Mouse (Mus musculus): Measurements from ENCODE around the gene Htatip2. TPM values are rescaled to one million over a fixed set of nuclear protein-coding genes. Genes with fewer than 3 reads are reported as not detected.
A peak's percentile ranks its signal among the peaks of the same experiment; 100 is the strongest.

Gene Htatip2
- total RNA-seq, 2 experiments from 2014 or later: 15.4 to 40.4 TPM

DNA sequence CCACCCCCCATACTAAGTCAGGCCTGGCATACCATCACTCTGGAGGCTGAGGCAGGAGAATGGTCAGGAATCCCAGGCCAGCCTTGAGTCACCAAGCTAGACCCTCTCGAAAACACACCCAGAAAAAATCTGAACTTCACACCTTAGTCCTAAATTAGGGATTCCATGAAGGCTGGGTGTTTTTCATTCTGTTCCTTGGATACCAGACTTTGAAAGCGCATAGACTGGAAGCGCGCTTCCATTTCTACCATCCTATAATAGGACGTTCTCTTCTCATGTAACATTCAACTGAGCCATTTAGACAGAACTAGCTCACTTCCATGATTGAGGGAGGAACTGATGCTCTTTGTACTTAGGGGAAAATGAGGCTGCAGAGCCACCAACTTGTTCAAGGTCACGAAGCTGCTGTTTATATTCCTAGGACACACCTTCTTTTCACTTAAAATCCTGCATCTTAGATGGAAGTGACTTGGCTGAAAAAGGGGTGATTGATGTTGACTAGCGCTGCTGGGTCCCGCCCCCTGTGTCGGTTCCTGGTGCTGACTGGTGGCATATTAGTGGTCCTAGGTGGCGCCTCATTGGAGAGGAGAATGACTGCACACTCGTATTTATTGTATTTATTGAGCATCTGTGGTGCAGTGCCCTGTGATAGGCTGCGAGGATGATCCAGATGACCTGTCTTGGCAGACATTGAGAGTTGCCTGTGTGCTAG is 20.1 kb downstream of the Htatip2 start:
- ATAC-seq (replicated peaks; ENCODE audit: low FRiP score, low TSS enrichment, poor library complexity, severe bottlenecking): peak; percentile 63

DNA sequence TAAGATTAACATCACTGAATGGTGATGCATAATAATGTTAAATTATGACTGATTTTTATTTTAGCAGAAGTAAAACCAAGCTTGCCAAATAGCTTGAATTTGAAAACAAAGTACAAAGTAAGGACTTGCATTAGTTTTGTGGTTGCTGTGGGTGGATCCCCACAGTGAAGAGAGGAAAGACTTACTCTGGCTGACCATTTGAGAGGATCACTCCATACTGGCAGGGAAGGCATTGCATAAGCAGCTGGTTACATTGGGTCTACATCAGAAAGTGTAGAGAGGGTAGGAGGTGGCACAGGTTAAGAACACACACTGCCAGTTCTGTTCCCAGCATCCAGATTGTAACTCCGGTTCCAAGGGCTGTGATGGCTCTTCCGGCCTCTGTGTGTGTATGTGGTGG is 24.1 kb downstream of the Htatip2 start:
- ATAC-seq (replicated peaks; ENCODE audit: low FRiP score, low TSS enrichment, poor library complexity, severe bottlenecking): no peak

DNA sequence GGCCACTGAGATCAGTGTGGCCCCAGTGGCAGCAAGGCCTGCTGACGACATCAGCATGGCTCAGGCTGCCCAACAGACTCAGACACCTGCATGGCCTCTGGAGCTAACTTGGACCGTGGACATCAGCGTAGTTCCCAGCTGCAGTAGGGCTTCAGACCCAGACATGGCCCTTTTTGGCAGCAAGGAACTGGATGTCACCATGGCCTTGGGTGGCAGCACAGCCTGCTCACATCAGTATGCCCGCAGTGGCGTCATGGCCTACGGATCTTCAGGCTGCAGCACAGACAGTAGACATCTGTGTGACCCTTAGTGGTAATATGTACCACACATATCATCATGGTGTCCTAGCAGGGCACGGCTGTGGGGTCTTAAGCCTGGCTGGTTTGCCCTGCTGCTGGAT is 26.2 kb downstream of the Htatip2 start:
- no peak for ATAC-seq (replicated peaks; ENCODE audit: low FRiP score, low TSS enrichment, poor library complexity, severe bottlenecking)

DNA sequence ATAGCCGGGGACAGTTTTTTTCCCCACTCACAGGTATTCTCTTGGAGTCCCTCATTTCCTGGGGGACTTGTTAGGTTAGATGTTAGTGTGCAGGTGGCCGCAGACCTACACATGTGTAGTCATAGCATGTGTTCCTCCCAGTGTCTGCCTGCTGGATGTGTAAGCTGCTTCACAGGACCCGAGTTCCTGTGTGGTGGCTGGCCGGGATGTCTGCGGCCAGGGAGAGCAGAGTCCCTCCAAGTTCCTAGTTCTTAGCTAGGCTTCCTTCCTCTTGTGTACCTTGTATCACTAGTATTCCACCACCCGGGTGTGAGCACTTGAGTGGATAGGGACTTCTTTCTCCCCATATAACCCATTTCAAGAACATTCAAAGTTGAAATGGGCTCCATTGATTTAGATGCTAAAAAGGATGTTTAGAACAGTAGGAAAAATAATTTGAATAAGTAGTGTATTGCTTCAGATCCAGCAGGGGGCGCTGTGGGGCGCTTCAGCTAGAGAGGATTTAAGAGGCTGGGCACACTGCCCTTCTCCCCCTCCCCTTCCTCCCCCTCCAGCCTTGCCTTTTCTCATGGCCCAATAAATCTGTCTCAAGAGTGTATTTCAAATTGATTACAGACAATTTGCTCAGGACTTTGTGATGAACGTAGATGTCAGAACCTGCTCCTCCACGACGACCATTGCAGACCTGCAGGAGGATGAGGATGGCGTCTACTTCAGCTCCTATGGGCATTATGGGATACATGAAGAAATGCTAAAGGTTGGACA is 27.9 kb downstream of the Htatip2 start:
- ATAC-seq (replicated peaks; ENCODE audit: low FRiP score, low TSS enrichment, poor library complexity, severe bottlenecking): peak; percentile 68

DNA sequence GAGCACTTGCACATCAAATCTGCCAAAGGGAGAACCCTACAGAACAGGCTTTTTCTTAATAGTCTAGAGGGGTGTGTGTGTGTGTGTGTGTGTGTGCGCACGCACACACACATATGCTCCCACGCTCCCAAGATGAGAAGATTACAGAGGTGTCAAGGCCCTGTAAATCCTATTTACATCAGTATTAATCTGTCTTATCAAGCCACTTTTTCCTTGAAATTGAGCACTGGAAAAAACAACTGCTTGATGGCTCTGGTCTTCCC is 28.4 kb downstream of the Htatip2 start:
- no peak for ATAC-seq (replicated peaks; ENCODE audit: low FRiP score, low TSS enrichment, poor library complexity, severe bottlenecking)

DNA sequence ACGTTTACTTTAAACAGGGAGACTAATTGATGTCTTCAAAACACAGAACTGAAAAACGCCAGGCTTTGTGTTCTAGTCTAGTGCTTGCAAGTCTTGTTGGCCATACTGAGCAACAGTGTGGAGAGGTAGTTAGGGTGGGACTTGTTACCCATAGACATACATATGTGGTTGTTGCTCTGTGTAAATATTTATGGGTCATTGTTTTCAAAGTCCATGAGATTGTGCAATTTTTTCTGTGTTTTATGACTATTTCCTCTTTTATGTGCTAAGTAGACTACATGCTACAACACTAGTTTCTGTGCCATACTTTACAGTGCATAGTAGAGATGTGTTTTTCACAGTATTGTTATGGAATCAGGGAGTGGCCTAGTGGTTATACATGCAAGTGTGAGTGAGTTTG is 35.4 kb downstream of the Htatip2 start:
- no peak for ATAC-seq (replicated peaks; ENCODE audit: low FRiP score, low TSS enrichment, poor library complexity, severe bottlenecking)

DNA sequence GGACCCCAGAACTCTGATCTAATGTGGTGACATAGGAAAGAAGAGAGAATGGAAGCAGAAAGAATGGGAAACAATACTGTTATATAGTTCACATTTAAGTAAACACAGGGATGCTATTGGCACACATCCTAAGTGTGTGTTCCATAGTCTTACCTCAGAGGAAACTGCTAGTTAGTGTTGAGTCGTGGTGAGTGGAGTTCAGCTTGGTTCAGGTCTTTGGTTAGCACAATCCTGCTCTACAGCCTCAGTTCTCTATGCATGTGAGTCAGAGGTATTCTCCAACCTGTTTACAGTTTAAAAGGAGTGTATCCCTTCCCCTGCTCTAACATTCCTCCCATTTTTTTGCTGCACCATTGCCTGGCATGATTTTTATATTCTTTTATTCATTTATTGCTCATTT is 38.3 kb downstream of the Htatip2 start:
- no peak for ATAC-seq (replicated peaks; ENCODE audit: low FRiP score, low TSS enrichment, poor library complexity, severe bottlenecking)

DNA sequence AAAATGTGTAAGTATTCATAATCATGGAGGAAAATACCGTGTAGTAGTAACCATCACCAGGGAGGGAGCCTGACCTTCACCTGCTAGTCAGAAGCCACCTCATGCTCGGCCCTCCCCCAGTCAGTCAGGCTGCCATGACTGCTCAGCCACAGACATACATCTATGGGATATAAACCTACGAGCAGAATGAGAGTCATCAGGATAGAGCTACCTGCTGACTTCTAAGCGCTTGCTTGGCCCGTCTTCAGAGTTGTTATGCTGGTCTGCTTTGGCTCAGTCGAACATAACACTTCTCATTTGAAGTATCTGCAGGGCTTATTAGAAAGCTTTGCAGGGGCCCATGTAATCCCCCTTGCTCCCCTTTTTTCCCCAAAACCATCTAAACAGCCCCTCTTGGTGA is 44.6 kb downstream of the Htatip2 start:
- no peak for ATAC-seq (replicated peaks; ENCODE audit: low FRiP score, low TSS enrichment, poor library complexity, severe bottlenecking)

DNA sequence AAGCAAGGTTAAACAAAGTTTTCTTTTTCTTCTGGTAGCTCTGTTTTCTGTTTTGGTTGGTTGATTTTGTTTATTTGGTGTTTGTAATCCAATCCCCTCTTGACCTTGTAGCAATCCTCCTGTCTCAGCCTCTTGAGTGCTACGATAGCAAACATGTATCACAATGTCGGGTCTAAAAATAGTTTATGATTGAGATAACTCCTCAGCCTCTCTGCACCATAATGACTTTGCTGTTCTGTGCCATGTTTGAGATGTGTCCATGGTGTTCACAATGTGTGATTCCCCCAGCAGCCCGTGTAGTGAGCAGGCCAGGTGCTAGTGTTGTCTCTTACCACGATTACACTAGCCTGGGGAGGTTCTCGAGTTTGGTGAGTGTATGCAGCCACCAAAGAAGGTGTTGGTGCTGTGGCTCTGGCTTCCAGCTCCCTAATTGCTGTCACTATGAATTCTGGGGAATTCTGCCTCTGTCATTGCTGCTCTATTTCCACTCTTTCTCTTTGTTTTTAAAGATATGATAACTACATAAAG is 45.8 kb downstream of the Htatip2 start:
- peak; percentile 51 for ATAC-seq (replicated peaks; ENCODE audit: low FRiP score, low TSS enrichment, poor library complexity, severe bottlenecking)

DNA sequence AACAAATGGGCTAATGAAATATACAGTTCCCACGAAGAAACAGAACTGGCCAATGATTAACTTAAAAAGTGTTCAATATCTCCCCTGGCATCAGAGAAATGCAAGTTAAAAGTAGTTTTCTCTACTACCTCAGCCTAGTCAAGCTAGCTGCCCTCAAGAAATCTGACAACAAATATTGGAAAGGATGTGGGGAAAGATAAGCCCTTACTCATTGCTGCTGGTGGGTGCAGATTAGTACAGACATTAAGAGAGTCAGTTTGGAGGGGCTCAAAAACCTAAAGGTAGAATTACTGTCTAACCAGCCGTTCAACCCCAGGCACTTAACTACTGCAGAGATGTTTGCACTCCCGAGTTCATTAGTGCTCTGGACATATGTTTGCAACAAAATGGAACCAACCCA is 46.7 kb downstream of the Htatip2 start:
- peak; percentile 71 for ATAC-seq (replicated peaks; ENCODE audit: low FRiP score, low TSS enrichment, poor library complexity, severe bottlenecking)

DNA sequence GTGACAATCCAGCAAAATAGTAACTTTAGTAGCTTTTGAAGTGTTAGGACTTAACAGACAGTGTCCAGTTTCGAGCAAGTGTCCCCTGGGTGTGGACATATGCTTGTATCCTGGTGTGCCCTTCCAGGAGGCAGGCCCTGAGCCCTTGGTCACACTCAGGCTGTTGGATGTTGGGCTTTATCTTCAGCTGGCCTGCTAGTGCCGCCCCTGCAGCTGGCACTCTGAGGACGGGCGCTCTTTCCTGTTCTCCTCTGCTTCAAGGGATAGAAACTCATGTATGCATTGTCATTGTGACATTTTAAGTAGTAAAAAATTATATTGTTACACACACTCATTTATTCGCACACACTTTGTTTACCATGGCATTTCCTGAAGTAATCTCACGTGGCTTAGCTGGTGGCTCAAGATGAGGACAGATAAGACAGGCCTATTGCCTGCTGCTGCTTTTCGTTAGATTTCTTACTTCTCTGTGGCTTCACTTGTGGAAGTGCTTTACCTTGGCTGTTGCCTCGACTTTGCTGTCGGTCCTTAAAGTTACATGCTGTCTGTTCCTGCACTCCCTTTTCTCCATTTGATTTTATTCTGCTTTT is 48.3 kb downstream of the Htatip2 start:
- ATAC-seq (replicated peaks; ENCODE audit: low FRiP score, low TSS enrichment, poor library complexity, severe bottlenecking): peak; percentile 66

DNA sequence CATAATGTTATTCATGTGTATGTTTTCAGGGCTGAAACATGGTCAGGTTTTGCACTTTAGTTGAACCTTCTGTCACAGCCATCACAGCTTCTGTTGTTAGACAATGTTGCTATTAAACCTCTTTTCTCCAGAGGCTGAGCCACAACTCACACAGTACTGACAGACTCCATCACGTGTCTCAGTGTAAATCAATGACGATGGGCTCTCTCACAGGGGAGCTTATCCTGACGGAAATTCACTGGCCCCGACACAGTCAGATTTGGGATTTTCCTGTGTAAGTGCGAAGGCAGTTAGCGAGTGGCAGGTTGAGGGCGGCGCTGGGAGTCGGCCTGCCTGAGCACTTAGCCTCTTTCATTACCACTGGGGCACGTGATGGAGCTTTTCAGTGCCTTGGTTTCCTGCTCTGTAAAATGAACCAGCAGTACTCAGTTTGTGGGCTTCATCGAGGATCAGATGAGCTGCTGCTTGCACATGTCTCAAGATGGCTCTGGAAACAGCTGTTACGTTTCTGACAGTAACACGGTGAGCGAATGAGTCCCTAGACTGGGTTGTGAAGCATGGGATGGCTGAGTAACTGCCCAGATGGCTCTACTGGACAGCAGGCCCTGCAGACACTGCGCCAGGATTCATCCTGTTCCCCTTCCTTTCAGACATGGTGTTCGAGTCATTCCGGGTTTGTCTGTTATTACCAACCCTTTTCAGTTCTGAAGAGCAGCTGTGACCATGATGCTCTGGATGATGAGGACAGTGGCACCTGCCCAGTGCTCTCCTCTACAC is 49.1 kb downstream of the Htatip2 start:
- ATAC-seq (replicated peaks; ENCODE audit: low FRiP score, low TSS enrichment, poor library complexity, severe bottlenecking): no peak

DNA sequence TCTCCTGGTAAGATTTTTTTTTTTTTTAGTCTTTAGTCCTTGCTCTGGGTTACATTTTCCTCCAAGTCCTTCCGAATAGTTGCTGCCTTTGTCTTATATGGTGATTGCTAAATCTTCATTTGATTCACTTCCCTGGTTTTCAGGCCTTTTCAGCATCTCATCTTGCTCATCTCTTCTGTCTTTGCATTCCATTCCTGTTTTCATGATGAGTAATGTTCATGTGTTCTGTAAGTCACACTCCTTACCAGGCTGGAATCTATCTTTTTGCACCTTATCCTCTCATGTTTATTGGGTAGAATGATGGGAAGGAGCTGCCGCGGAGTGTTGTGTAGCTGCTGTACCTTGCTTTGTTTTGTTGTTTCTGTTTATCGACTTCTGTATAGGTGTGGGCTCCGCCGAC is 50.2 kb downstream of the Htatip2 start:
- no peak for ATAC-seq (replicated peaks; ENCODE audit: low FRiP score, low TSS enrichment, poor library complexity, severe bottlenecking)

DNA sequence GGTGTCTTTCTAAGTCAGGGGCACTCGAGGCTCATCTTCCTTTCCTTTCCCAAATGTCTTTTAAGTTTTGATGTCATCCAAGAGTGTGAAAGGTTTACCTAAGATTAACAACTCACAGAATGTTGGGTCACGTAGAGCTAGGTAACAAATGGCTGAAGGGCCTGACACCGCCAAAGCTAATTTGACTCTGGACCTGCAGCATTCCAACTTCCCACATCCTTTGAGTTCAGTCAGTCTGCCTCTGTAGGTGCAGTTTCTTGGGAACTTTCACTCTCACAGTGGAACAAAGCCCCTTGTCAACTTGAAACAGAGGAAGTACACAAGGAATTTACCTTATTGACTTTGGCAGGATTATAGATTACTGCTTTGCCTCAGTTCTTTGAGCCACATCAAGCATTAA is 50.6 kb downstream of the Htatip2 start:
- no peak for ATAC-seq (replicated peaks; ENCODE audit: low FRiP score, low TSS enrichment, poor library complexity, severe bottlenecking)

DNA sequence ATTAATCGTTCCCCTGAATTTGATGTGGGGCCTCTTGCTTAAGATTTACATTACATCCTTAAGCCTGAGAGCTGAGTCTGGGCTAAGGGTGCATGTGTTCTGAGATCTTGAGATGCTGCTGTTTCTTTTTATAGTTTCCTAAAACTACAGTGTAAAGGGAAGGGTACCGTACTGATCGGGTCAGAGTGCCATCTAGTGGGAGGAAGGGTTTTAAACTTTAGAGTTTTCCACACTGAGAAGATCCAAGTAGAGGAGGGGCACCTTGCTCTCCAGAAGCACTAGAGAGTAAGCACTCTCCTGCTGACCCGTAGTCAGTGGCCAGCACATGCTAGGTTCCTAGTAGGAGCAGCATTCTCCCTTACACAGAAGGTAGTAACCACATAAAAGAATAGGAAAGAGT is 52.4 kb downstream of the Htatip2 start:
- no peak for ATAC-seq (replicated peaks; ENCODE audit: low FRiP score, low TSS enrichment, poor library complexity, severe bottlenecking)

DNA sequence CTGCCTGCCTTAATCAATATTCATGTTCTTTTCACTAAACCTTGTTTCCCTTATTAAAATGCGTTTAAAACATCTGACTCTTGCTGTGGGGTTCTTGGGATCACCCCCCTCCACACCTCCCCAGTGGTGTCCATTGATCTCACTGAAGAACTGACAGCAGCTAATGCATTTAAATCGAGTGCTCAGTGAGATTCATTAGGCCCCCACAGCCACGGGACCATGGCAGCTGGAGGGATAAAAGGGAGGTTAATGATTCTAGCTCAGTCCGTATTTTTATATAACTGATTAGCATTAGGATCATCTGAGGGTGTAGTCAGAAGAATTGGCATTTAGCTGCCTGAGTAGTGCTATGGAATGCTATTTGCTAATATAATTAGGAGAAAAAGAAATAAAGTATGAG is 60.5 kb downstream of the Htatip2 start:
- no peak for ATAC-seq (replicated peaks; ENCODE audit: low FRiP score, low TSS enrichment, poor library complexity, severe bottlenecking)

DNA sequence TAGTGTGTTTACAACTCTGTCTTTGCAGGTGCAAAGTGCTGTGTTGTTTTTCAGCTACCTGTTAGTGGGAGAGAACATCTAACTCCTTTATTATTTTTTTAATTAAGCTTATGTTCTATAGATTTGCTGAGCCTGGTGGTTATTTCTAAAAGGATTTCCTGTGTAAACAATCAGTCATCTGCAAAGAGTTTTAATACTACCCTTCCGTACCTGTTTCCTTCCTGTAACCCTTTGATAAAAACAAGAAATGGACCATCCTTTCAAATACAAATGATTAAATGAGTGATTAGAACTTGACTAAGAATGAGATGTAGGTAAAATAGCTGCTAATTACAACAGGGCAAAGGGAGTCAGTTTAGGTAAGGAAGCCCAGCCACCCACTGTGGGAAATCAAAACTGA is 62.5 kb downstream of the Htatip2 start:
- no peak for ATAC-seq (replicated peaks; ENCODE audit: low FRiP score, low TSS enrichment, poor library complexity, severe bottlenecking)

DNA sequence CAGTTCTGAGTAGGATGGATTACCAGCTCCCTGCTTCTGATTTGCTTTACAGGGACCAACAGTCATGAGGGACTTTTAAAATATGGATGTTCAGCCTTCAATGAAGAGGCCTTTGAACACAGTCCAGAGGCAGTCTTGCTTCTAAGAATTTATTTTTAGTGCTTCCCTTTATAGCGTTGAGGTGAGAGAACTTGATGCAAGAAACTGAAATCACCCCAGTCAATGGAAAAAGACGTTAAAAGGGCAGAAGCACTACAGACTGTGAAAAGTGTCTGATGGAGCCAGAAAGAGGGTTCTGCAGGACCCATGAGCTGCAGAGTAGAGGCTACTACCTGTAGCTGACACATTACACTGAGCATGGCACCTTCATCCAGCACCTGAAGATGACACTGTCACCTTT is 63.1 kb downstream of the Htatip2 start:
- no peak for ATAC-seq (replicated peaks; ENCODE audit: low FRiP score, low TSS enrichment, poor library complexity, severe bottlenecking)
